Mouse (Mus musculus) stomach, postnatal 0 days (tissue): ENCODE data around the gene Gal.

ENCODE experiments used
- CTCF ChIP-seq: IDR thresholded peaks from 2 replicates; pipeline ENCODE4 v1.5.1; 2016; ENCODE audit warnings: antibody characterized with exemption, low read depth, mild to moderate bottlenecking, moderate library complexity
- EP300 ChIP-seq: optimal IDR thresholded peaks from 2 replicates; pipeline ENCODE3; 2016; ENCODE audit warnings: antibody characterized with exemption

DNA sequence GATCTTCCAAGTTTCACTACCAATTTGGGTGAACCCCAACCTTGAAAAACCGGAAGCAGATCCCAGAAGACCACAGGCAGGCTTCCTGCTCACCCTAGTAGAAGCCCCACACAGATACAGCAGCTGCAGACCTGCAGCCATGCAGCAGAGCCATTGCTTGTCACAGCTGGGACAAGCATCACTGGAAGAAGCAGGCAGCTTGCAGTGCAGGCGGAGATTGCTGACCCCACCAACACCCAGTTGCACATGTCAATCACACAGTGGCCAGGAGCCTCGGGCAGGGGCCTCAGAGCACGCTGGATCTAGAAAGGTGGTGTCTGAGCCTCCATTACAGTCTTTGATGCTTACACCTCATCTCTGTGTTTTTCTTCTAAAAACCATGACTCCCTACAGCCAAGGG lies 19.8 kb upstream of the Gal start:
- TF ChIP-seq CTCF, result no peak
- TF ChIP-seq EP300, result no peak
